Mouse (Mus musculus) spleen, adult 12 weeks (tissue): ENCODE data around the gene Hlx.
A peak's percentile ranks its signal among the peaks of the same experiment; 100 is the strongest.

Experiments used
- DNase-seq: peaks from one replicate; pipeline ENCODE4 v3.0.0; 2022; ENCODE audit warnings: low spot score

The Hlx gene

DNA sequence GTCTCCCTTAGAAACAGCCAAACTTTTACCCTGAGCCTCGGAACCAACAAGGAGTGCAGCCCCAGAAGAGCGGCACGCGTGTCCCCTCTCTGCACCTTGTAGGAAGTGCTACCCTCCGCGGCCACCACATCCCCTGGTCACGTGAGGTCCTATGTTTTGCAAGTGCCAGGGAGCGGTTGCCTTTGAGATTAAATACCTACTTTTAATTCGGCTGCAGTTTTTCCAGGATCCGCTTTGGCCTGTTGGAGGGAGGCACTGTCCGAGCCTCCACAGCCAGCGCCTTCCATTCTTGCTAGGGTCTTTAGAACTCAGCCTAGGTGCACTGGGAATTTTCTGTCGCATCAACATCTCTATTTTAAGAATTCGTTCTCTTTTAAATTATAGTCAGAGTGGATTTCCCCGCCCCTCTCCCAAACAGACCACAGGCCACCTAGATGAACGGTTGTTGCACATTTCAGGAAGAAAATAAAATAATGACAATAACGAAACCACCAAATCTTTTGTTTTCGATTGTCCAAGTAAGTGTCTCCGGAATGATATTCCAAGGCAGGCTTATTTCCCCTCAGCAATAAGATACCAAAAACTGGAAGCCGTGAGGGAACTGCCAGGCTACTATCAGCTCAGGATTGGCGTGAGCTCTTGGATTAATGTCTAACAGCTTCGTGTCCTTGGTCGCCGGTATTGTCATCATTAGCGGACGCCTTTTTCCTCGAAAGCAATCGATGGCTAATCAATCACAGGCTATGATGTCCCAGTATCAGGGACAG is 1.1 kb upstream of the Hlx start:
- DNase-seq, result no peak

DNA sequence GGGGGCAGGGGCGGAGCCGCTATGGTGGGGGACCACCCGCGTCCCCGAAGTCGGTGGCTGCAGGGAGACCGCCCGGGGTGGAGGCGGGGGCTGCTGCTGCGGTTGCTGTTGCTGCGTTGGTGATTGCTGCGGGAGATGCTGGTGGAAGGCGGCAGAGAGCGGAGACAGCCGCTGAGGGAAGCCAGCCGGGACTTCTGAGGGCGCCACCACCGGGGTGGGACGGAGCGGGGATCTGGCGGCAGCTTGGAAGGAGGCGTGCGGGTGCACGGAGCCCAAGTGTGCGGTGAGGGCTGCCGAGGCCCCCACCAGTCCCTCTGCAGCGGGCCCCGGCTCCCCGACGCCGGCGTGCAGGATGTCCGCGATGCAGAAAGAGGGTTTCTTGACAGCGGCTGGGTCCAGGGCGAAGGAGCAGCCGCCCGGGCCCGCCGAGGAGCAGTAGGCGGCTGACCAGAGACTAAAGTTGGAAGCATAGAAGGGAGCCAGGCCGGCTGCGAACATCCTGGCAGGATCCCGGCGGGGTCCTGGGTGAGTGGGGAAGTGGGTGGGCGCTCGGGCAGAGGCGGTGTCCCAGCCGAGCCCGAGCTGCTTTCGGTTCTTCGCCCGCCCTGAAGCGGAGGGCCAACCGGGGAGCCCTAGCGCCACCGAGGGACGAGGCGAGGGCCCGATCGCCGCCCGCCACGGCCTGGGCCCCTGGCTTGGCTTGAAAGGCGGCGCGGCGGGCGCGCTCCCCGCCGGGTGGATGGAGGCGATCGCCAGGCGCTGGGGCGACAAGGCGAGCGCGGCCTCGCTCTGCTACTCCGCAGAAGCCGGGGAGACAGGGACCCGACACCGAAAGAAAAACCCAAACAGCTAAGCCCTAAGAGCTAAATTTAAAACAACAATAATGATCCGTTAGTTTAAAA is 524 bp downstream of the Hlx start:
- peak; percentile 29 for DNase-seq

DNA sequence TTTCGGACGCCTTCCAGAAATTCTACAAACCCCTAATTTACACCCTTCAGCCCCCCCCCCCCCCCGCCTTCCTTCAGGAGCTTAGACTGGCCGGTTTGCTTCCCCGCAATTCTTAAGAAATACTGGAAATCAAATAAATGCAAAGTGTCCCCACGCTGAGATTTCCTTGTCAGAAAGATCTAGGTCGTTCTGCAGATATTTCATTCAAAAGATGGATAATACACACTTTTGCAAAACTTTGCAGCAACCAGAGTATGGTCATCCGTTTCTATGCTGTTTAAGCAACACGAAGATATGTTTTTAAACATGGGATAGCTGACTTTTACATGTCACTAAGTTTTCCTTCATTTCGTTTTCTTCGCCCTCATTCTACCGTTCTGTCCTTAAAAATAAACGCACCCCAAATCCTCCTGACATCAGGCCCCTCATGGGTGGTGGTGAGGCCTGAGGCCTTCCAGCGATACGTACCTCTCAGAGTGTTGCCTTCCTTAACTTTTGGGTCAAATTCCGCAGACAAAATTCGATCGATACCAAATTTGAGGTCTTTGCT is 1.3 kb downstream of the Hlx start:
- no peak for DNase-seq

DNA sequence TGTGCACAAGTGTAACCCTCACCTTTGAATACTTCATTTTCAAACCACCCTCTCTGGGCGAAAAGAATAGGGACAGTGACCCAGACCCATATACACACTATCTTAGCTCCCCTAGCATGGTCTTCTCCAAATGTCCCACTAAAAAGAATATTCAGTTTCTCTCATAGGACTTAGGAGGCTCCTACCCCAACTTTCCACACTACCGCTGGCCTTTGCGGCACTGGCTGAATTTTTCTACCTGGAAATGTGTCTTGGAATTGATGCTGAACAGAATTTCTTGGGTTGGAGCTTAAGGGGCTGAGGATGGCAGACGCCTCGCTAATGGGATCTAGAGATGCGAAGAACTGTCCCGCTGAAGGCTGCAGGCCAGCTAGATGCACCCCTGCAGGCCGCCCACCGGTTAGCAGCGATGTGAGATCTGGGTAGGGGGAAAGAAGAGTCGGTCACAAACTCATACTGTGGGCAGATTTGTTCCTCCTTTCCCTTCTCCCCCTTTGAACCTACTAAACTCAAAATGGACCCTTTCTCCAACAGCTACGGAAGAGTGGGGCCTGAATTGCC is 1.9 kb downstream of the Hlx start:
- DNase-seq, result no peak

DNA sequence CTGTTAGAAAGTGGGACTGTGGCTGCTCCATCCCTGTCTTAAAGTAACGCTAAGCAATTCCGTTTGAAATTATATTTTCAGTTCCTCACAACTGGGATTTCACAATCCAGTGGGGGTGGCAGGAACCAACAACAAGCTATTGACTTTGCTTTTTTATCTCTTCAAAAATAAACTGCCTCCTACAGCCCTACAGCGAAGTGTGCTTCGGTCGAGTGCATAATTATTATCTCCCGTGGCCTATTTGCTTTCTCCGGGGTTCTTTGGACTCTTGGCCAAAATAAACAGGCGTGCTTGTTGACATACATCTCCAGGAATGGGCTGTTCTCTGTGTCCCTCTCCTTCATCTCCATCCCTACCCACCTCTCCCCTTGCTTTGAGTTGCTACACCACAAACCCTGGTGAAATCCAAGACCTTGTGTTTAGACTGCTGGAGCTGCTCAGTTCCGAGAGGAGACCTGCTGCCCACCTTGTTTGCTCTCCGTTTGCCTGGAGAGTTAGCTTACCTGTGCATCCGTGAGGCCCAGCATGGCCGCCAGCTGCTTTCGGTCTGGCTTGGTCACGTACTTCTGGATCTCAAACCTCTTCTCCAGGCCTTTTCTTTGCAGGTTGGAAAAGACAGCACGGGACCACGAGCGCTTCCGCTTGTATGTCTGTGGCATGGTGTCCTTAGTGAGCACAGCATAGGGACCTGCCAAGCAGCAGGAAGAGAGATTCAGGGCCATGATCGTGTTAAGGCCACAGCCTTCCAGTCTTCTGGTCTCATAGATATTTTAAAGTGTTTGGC is 2.9 kb downstream of the Hlx start:
- no peak for DNase-seq

DNA sequence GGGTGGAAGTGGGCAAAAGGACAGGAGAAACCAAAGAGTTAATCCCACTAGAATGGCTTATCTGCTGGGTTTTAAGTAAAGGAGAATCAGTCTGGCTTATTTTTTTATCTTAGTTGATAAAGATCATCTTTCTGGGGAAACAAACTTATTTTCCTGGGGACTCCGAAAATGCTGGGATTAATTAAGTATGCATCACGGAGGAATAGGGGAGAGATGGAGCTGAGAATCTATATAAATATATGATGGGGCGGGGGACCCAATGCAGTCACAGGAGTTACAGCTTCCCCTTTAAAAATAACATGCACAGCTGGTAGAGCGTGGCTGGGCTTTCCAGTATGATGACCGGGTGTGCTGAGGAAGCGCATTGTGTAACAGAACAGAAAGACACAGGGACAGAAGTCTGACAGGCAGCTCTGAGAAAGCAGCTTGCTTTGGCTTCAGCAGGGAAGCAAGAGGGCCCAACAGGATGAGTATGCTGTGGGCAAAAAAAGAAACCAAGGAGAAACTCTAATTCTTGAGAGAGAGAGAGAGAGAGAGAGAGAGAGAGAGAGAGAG is 3.8 kb downstream of the Hlx start:
- no peak for DNase-seq

- DNase-seq, result no peak
Measured at GRCm38 (mm10) chr1:184727401-184728265, 4.8 kb downstream of the Hlx start.

DNA sequence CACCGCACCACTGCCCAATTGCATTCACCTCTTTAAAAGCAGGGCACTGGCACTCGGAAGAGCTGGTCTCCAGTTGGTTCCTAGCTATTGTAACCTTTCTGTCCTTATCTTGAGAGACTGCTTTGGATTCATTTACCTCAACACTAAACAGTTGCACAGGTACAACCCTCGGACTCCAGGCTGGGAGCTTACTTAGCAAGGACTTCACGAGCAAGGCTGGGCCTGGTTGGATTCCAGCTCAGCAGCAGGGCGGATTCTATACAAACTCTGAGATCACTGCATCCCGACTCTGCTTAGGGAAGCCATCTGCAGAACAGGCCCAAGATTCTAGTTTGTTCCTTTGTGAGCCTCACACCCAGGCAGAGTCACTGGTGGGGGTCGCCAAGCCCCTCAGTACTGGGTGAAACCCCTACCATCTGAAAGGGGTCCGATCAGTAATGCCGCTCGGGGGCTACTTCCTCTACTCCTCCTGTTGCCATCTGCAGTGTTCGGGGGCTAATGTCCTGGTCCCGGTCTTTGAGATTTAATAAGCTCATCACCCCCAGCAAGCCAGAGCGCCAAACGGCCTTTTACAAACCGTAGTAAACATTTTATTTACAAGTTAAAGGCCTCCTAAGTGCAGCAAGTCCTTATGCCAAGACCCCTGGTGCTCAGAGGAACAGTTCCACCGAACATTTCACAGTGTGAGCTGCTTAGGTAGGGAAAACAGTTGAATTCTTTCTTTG is 5.7 kb downstream of the Hlx start:
- DNase-seq, result no peak

- DNase-seq, result no peak
Measured at GRCm38 (mm10) chr1:184725318-184725790, 7.1 kb downstream of the Hlx start.

DNA sequence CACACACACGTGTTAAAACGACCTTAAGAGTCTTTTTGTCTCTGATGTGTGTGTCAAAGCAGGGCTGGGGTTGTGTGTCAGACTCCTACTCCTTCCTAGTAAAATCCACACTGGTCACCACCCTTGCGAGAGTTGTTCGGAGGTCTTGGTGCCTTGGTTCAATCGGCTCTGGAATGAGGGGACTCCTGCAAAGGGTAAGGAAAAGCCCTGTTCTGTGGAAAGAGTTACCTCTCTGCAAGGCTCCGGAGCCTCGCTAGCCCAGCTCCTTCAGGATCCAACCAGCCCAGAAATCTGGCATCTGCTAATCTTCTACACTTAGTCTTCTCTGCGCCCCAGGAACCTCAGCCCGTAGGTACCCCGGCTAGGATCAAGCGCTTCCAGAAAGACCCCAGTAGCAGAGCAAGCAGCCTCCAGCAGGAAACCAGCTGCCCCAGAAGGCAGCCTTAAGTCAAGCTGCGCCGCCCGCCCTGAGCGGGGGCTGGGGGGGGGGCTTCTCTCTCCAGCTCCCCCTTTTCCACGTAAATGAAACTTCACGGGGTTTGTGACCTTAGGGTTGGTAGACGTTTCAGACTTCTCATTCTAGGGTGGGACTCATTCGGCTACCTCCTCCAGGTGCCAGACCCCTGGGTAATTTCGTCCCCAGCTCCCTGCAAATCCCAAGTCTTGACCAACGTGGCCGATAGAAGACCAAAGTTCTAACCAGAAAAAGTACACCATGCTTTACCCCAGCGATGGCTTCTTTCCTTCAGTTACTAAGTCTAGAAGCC is 7.7 kb downstream of the Hlx start:
- no peak for DNase-seq

DNA sequence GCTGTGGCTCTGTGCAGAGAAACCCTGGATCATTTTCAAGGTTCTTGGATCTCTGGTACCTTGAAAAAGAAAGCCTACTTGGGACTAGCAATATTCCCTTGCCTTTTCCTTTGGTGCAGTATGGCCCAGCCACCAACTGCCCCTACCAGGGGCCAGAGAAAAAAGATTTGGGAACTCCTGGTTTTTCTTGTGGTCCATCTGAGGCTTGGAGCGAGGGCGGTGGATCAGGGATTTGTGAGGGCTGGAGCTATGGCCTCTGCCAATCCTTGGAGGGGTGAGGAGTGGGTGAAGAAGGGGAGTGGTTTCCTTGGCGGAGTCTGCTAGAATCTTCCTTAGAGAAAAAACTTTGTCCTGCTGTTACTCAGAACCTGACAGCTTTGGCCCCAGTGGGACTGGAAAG is 8.5 kb downstream of the Hlx start:
- no peak for DNase-seq

DNA sequence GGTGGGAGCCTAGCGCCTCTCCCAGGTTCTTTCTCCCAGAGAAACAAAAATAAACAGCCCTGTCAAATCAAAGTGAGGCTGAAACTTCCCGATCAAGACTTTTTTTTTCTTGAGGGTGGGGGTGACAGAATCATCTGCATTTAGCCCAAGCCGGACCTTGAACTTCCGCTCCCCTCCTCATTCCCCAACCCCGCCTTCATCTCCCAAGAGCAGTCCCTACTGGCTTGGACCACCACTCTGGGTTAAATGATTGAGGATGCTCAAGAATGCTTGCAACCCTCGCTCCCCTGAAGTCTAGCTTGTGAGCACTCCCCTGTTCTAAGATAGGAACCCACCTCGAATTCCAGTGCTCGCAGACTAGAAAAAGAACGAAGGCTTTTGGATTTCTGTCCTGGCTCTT is 11.3 kb downstream of the Hlx start:
- no peak for DNase-seq

DNA sequence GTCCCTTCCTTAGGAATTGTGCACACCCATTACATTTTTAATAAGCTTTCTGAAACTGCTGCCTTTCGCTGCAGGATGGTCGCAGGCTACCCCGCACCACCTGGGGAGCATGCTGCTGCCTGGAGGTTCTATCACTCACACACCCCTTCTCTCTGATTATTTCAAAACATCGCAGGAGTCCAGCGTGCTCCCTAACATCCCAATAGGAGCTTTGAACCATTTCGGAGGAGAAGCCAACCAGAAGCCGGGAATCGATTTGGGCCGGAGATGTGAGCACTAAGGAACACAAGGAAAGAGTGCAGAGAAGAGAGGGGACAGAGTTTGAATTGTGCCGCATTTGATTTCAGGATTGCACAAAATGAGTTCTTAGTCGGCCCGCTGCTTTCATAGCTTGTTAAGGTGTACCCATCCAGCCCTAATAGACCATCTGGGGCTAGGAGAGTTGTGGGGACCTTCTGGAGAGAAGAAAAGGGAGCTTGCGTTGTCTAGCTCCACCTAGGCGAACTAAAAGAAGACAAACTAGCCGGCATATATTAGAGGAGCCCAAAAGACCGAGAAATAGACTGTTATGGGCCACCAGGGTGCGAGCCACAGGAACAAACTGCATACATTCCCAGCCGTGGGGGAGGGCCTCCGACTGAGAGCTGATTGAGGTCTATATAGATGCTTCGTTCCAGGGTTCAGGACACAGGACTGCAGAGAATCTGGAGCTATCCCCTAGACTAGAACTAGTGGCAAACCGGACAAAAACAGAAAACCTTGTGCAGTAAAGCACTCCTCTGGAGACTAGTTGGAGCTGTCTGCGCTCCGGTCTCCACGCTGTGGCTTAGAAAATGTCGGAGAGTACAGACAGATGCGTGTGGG is 12.0 kb downstream of the Hlx start:
- no peak for DNase-seq

- no peak for DNase-seq
Measured at GRCm38 (mm10) chr1:184718261-184719120, 13.9 kb downstream of the Hlx start.

DNA sequence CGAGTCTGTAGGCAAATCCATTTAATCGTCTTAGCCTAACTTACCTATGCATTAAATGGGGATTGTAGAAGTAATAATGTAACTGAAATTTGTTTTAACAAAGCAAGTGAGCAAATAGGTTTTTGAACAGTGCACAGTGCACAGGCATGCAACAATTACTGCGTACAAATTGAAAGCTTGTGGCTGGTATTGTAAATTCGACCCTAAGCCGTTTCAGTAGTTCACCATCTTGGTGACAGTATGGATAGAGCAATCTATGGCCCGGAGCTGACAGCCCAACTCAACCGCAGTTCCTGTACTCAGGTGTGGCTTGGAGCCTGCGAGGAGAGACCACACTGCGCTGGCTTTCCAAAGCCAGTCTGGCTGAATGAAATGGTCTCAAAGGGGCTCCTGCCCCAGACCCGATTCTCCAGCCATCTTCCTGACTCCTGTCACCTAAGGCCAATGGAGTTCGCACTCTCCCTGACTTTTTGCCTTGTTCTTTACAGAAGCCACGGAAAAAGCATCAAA is 14.7 kb downstream of the Hlx start:
- no peak for DNase-seq

- no peak for DNase-seq
Measured at GRCm38 (mm10) chr1:184717016-184717568, 15.3 kb downstream of the Hlx start.
